Mouse (Mus musculus) thymus, postnatal 25 days (tissue): ENCODE data around the gene 1600015I10Rik.

Experiments
- DNase-seq: peaks from one replicate; pipeline ENCODE4 v3.0.0; 2022

1600015I10Rik gene

GRCm38 (mm10) chr6:48974663-48975062 lies 45.0 kb downstream of the 1600015I10Rik start, which contains the start of gene Doxl2:
Doxl2 (plus strand) TSS chr6:48974963.
- no peak for DNase-seq

- no peak for DNase-seq
Measured at GRCm38 (mm10) chr6:48979616-48980015, 49.9 kb downstream of the 1600015I10Rik start.

- DNase-seq: no peak
Measured at GRCm38 (mm10) chr6:48982305-48982704, 52.6 kb downstream of the 1600015I10Rik start.
